Mouse (Mus musculus) E14TG2a.4 (cell line): ENCODE data around the gene Ddx25.

Experiments used
- H3K27me3 ChIP-seq: 2 replicates; pipeline ENCODE4 v1.6.1; 2014; ENCODE audit warnings: low read length, control low read depth; ENCODE audit not compliant: insufficient read depth
- H3K36me3 ChIP-seq: 2 replicates; pipeline ENCODE4 v1.6.1; 2014; ENCODE audit warnings: low read length, control low read depth; ENCODE audit not compliant: insufficient read depth
- H3K4me1 ChIP-seq: replicated peaks from 2 replicates; pipeline ENCODE4 v1.6.1; 2014; ENCODE audit warnings: low read depth, low read length, control low read depth
- H3K4me3 ChIP-seq: replicated peaks from 2 replicates; pipeline ENCODE4 v1.5.1; 2014; ENCODE audit warnings: mild to moderate bottlenecking, low read length
- H3K9me3 ChIP-seq: 2 replicates; pipeline ENCODE4 v1.6.1; 2014; ENCODE audit warnings: low read length, control low read depth
- CTCF ChIP-seq: conservative IDR thresholded peaks from 2 replicates; pipeline ENCODE4 v1.5.1; 2014; ENCODE audit warnings: low read length
- NANOG ChIP-seq: IDR thresholded peaks from 2 replicates; pipeline ENCODE4 v1.6.1; 2014; ENCODE audit warnings: borderline replicate concordance, low read length, mixed read lengths
- POU5F1 ChIP-seq: IDR thresholded peaks from 2 replicates; pipeline ENCODE4 v1.6.1; 2014; ENCODE audit warnings: low read length, borderline replicate concordance

The Ddx25 gene

GRCm38 (mm10) chr9:35533266-35533665 is 25.1 kb downstream of the Ddx25 start:
- no peaks in the 10 kb centered on the region for H3K27me3 ChIP-seq
- no peak for TF ChIP-seq POU5F1
- TF ChIP-seq CTCF, result no peak
- TF ChIP-seq NANOG, result no peak

DNA sequence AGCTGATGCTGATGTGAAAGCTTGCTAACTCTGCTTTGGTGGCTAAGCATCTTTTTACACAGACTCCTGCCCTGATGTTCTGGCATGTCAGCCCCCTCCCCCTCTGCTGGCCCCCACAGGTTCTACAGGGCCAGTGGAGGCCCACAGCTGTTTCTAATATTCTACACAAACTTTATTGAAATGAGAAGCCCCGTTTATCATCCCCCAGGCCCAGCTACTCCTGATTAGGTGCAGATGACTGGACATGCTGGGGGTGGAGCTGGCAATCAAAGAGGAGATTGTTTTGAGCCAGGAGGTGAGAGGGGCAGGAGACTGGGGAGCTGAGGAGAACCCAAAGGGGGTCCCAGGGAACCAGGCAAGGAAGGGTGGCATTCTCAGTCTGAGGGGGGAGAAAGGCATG is 28.5 kb downstream of the Ddx25 start:
- no peak overlapping the region for H3K4me3 ChIP-seq
- H3K4me1 ChIP-seq, result no peaks in the 10 kb centered on the region
- no peaks in the 10 kb centered on the region for H3K36me3 ChIP-seq
- no peaks in the 10 kb centered on the region for H3K9me3 ChIP-seq
- no peak for TF ChIP-seq NANOG
- no peak for TF ChIP-seq POU5F1
- TF ChIP-seq CTCF, result no peak
- no peaks in the 10 kb centered on the region for H3K27me3 ChIP-seq

More at GRCm38 (mm10) chr9:35533266-35533665, 25.1 kb downstream of the Ddx25 start:
- no peaks in the 10 kb centered on the region for H3K36me3 ChIP-seq
- H3K4me3 ChIP-seq, result no peak overlapping the region
- 0 out of 2 replicates have a peak, but pooled peaks cover 2% of the 10 kb centered on the region for H3K4me1 ChIP-seq
- no peaks in the 10 kb centered on the region for H3K9me3 ChIP-seq

DNA sequence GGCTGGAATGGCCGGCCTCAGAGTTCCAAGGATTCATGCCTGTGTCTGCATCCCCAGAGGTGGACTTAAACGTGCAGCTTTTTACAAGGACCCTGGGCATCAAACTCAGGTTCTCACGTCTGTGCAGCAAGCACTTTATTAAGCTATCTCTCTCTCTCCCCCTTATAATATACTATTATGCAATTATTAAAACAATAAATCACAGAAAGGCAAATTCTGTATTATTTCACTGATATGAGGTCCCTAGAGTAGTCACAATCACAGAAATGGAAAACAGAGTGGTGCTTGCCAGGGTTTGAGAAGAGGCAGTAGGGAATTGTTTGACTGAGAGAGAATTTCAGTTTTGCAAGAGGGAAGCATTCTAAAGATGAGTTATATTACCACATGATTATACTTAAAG is 29.2 kb downstream of the Ddx25 start:
- H3K9me3 ChIP-seq, result no peaks in the 10 kb centered on the region
- H3K4me1 ChIP-seq, result peaks cover 2% of the 10 kb centered on the region; the same call in 1 of the 2 replicates
- no peaks in the 10 kb centered on the region for H3K27me3 ChIP-seq
- H3K4me3 ChIP-seq, result no peak overlapping the region
- TF ChIP-seq CTCF (no peak), NANOG (no peak), POU5F1 (no peak)
- no peaks in the 10 kb centered on the region for H3K36me3 ChIP-seq

GRCm38 (mm10) chr9:35523941-35524411 is 34.4 kb downstream of the Ddx25 start:
- no peak for TF ChIP-seq POU5F1
- TF ChIP-seq CTCF, result peak; percentile 48
- no peaks in the 10 kb centered on the region for H3K36me3 ChIP-seq
- H3K4me1 ChIP-seq, result peaks cover 13% of the 10 kb centered on the region
- peak overlapping the region; percentile 7; the same call in 1 of the 2 replicates for H3K4me3 ChIP-seq
- peaks cover 4% of the 10 kb centered on the region; the same call in 1 of the 2 replicates for H3K27me3 ChIP-seq
- no peaks in the 10 kb centered on the region for H3K9me3 ChIP-seq

GRCm38 (mm10) chr9:35523541-35523940 is 34.8 kb downstream of the Ddx25 start:
- Histone ChIP-seq H3K4me3 (0 out of 2 replicates have a peak overlapping the region, but pooled peaks have one; percentile 7), H3K4me1 (peaks cover 13% of the 10 kb centered on the region), H3K27me3 (peaks cover 4% of the 10 kb centered on the region; the same call in 1 of the 2 replicates), H3K9me3 (no peaks in the 10 kb centered on the region), H3K36me3 (no peaks in the 10 kb centered on the region)
- TF ChIP-seq CTCF, result no peak
- TF ChIP-seq POU5F1, result no peak
- TF ChIP-seq NANOG, result no peak

GRCm38 (mm10) chr9:35522821-35523515 is 35.4 kb downstream of the Ddx25 start:
- H3K27me3 ChIP-seq, result peaks cover 4% of the 10 kb centered on the region; the same call in 1 of the 2 replicates
- peaks cover 13% of the 10 kb centered on the region for H3K4me1 ChIP-seq
- H3K9me3 ChIP-seq, result no peaks in the 10 kb centered on the region
- no peak for TF ChIP-seq CTCF
- TF ChIP-seq NANOG, result no peak
- no peak for TF ChIP-seq POU5F1
- no peaks in the 10 kb centered on the region for H3K36me3 ChIP-seq
- H3K4me3 ChIP-seq, result no peak overlapping the region

DNA sequence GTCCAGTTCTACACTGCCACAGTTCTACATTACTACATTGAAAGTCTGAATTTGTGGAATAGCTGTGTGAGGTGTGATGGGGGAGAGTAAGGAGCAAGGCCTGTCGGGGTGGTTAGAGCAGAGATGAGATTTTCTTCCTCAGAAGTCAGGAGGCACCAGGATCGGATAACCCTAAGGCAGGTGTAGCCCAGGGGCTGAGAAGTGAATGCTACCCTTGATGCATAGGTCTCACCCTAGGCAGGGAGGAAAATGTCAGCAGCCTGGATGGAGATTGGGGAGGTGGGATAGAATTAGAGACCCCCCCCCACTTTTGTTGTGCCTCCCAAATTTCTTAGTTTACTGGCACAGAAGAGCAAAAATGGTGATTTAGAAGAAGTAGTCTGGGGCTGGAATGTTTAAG is 36.1 kb downstream of the Ddx25 start:
- H3K4me1 ChIP-seq, result peaks cover 13% of the 10 kb centered on the region
- TF ChIP-seq CTCF (no peak), NANOG (no peak), POU5F1 (no peak)
- no peaks in the 10 kb centered on the region for H3K36me3 ChIP-seq
- peaks cover 4% of the 10 kb centered on the region; the same call in 1 of the 2 replicates for H3K27me3 ChIP-seq
- H3K4me3 ChIP-seq, result no peak overlapping the region
- no peaks in the 10 kb centered on the region for H3K9me3 ChIP-seq

GRCm38 (mm10) chr9:35520631-35521348 is 37.5 kb downstream of the Ddx25 start:
- no peaks in the 10 kb centered on the region for H3K36me3 ChIP-seq
- H3K4me3 ChIP-seq, result no peak overlapping the region
- TF ChIP-seq CTCF, result no peak
- no peak for TF ChIP-seq POU5F1
- TF ChIP-seq NANOG, result no peak
- peaks cover 13% of the 10 kb centered on the region for H3K4me1 ChIP-seq
- H3K27me3 ChIP-seq, result peaks cover 4% of the 10 kb centered on the region; the same call in 1 of the 2 replicates
- H3K9me3 ChIP-seq, result no peaks in the 10 kb centered on the region
